Mouse (Mus musculus): ENCODE measurements around the gene Pcnx2. TPM values are rescaled to one million over a fixed set of nuclear protein-coding genes. Genes with fewer than 3 reads are reported as not detected.
A peak's percentile ranks its signal among the peaks of the same experiment; 100 is the strongest.

Pcnx2 gene
- total RNA-seq, 2 experiments from 2014 or later = not detected

- no peak for ATAC-seq (replicated peaks; ENCODE audit: low FRiP score, poor library complexity, severe bottlenecking)
These were observed 123.1 kb downstream of the Pcnx2 start for GRCm38 (mm10) chr8:125775031-125775430.

GRCm38 (mm10) chr8:125773281-125773803 lies 124.8 kb downstream of the Pcnx2 start:
- ATAC-seq (replicated peaks; ENCODE audit: low FRiP score, poor library complexity, severe bottlenecking) = no peak

- ATAC-seq (replicated peaks; ENCODE audit: low FRiP score, poor library complexity, severe bottlenecking) = no peak
These were observed 125.8 kb downstream of the Pcnx2 start for GRCm38 (mm10) chr8:125772300-125772699.

GRCm38 (mm10) chr8:125768079-125768478 lies 130.0 kb downstream of the Pcnx2 start:
- no peak for ATAC-seq (replicated peaks; ENCODE audit: low FRiP score, poor library complexity, severe bottlenecking)

GRCm38 (mm10) chr8:125763066-125763786 lies 134.9 kb downstream of the Pcnx2 start:
- ATAC-seq (replicated peaks; ENCODE audit: low FRiP score, poor library complexity, severe bottlenecking) = 0 out of 2 replicates have a peak, but pooled peaks have one; percentile 37

GRCm38 (mm10) chr8:125759022-125759421 lies 139.1 kb downstream of the Pcnx2 start:
- 0 out of 2 replicates have a peak, but pooled peaks have one; percentile 48 for ATAC-seq (replicated peaks; ENCODE audit: low FRiP score, poor library complexity, severe bottlenecking)

- ATAC-seq (replicated peaks; ENCODE audit: low FRiP score, poor library complexity, severe bottlenecking) = no peak
These were observed 141.0 kb downstream of the Pcnx2 start for GRCm38 (mm10) chr8:125757106-125757496.

GRCm38 (mm10) chr8:125756391-125757105 lies 141.6 kb downstream of the Pcnx2 start:
- no peak for ATAC-seq (replicated peaks; ENCODE audit: low FRiP score, poor library complexity, severe bottlenecking)

- ATAC-seq (replicated peaks; ENCODE audit: low FRiP score, poor library complexity, severe bottlenecking) = no peak
These were observed 142.2 kb downstream of the Pcnx2 start for GRCm38 (mm10) chr8:125755896-125756295.

- ATAC-seq (replicated peaks; ENCODE audit: low FRiP score, poor library complexity, severe bottlenecking) = no peak
These were observed 147.3 kb downstream of the Pcnx2 start for GRCm38 (mm10) chr8:125750846-125751245.

- ATAC-seq (replicated peaks; ENCODE audit: low FRiP score, poor library complexity, severe bottlenecking) = no peak
These were observed 150.7 kb downstream of the Pcnx2 start for GRCm38 (mm10) chr8:125747390-125747789.

- no peak for ATAC-seq (replicated peaks; ENCODE audit: low FRiP score, poor library complexity, severe bottlenecking)
These were observed 153.1 kb downstream of the Pcnx2 start for GRCm38 (mm10) chr8:125744914-125745576.

- ATAC-seq (replicated peaks; ENCODE audit: low FRiP score, poor library complexity, severe bottlenecking) = no peak
These were observed 155.7 kb downstream of the Pcnx2 start for GRCm38 (mm10) chr8:125742406-125742805.

GRCm38 (mm10) chr8:125741855-125742254 lies 156.3 kb downstream of the Pcnx2 start:
- ATAC-seq (replicated peaks; ENCODE audit: low FRiP score, poor library complexity, severe bottlenecking) = no peak

- ATAC-seq (replicated peaks; ENCODE audit: low FRiP score, poor library complexity, severe bottlenecking) = no peak
These were observed 156.7 kb downstream of the Pcnx2 start for GRCm38 (mm10) chr8:125741377-125741776.

GRCm38 (mm10) chr8:125740655-125741054 lies 157.5 kb downstream of the Pcnx2 start:
- ATAC-seq (replicated peaks; ENCODE audit: low FRiP score, poor library complexity, severe bottlenecking) = no peak

- no peak for ATAC-seq (replicated peaks; ENCODE audit: low FRiP score, poor library complexity, severe bottlenecking)
These were observed 159.2 kb downstream of the Pcnx2 start for GRCm38 (mm10) chr8:125738956-125739355.

- peak; percentile 79 for ATAC-seq (replicated peaks; ENCODE audit: low FRiP score, poor library complexity, severe bottlenecking)
These were observed 163.9 kb downstream of the Pcnx2 start for GRCm38 (mm10) chr8:125733964-125734956.

GRCm38 (mm10) chr8:125729746-125730145 lies 168.4 kb downstream of the Pcnx2 start, which contains the start of gene Ntpcr:
Ntpcr (plus strand) TSS chr8:125729963.
- ATAC-seq (replicated peaks; ENCODE audit: low FRiP score, poor library complexity, severe bottlenecking) = no peak
